ENCODE assay signal across 7 mouse cellular contexts in the genomic region with DNA sequence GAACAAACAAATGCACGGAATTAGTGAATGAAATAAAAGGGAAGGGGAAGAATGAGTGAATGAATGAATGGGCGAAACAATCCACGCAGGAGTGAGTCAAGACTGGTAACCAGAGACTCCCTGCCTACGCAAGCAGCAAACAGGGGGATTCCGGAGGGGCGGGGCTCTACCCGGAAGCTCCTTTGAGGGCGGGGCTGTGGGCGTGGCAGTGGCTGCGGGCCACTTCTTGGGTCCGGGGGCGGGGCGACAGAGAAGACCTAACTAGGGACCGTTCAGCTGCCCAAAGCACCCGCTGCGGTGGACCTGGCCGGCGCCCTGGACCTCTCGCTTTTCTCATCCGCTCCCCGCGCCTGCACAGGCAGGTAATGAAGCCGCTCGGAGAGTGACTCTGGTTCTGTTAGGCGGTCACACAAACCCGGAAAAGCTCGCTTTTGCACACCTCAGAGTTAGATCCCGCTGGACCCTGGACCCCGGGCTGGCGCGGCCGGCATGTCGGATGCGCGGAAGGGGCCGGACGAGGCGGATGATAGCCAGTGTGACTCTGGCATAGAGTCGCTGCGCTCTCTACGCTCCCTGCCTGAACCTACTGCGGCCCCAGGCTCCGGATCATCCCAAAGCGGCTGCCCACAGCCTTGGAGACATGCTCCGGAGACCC. TPM values are rescaled to one million over a fixed set of nuclear protein-coding genes. Genes with fewer than 3 reads are reported as not detected.
DNase-seq lines count a peak whose midpoint lies in the region; ATAC-seq and TF ChIP-seq lines count a peak whose summit lies in the region.

Gene Nfkbie, plus strand, starts transcription at position 252 of the 655 bp plus-strand sequence.

- H3K27ac ChIP-seq in intestine, postnatal 0 days (ENCODE audit: low read depth, low read length), result no peak within 1 kb of the TSS
- H3K27ac ChIP-seq in limb, embryonic 11.5 days (replicated peaks; ENCODE audit: low read depth, low read length), result no peak within 1 kb of the TSS
- 0 out of 2 replicates have a peak within 1 kb of the TSS, but pooled peaks have one; percentile 21 for H3K27ac ChIP-seq in midbrain, embryonic 13.5 days
- H3K27ac ChIP-seq in small intestine, adult 2 months (ENCODE audit: insufficient read depth, low read depth, low read length), result peak within 1 kb of the TSS; percentile 61; the same call in 1 of the 2 replicates

- H3K27me3 ChIP-seq in intestine, postnatal 0 days (replicated peaks; ENCODE audit: control insufficient read depth, insufficient read depth, low read length), result peaks cover 16% of the 10 kb centered on the region
- peaks cover 9% of the 10 kb centered on the region; the same call in 1 of the 2 replicates for H3K27me3 ChIP-seq in limb, embryonic 11.5 days (ENCODE audit: control insufficient read depth, insufficient read depth, low read length)
- peaks cover 12% of the 10 kb centered on the region for H3K27me3 ChIP-seq in midbrain, embryonic 13.5 days
- H3K27me3 ChIP-seq in small intestine, adult 2 months (ENCODE audit: control insufficient read depth, insufficient read depth, low read length), result peaks cover 10% of the 10 kb centered on the region; the same call in 1 of the 2 replicates

- WGBS in intestine, postnatal 0 days, result under 1% methylated on average over 45 of the region's 45 CpGs
- WGBS in limb, embryonic 11.5 days, result under 1% methylated on average over 45 of the region's 45 CpGs
- WGBS in midbrain, embryonic 13.5 days, result under 1% methylated on average over 45 of the region's 45 CpGs
- 1% methylated on average over 45 of the region's 45 CpGs for WGBS in small intestine, adult 2 months

- TF ChIP-seq POLR2A in small intestine, adult 2 months (IDR thresholded peaks at IDR 0.05; ENCODE audit: low read depth, low read length), result peak; percentile 82

- peak within 1 kb of the TSS; percentile 94 for H3K4me2 ChIP-seq in intestine, postnatal 0 days (replicated peaks; ENCODE audit: low read depth)
- H3K4me2 ChIP-seq in limb, embryonic 11.5 days (ENCODE audit: low read depth, severe bottlenecking), result peak within 1 kb of the TSS; percentile 98
- H3K4me2 ChIP-seq in midbrain, embryonic 13.5 days (replicated peaks), result peak within 1 kb of the TSS; percentile 97

- TF ChIP-seq CTCF in intestine, postnatal 0 days (IDR thresholded peaks at IDR 0.05; ENCODE audit: low read depth), result 0 out of 2 replicates have a peak, but pooled peaks have one; percentile 0
- no peak for TF ChIP-seq CTCF in small intestine, adult 2 months (IDR thresholded peaks at IDR 0.05; ENCODE audit: extremely low read depth, insufficient read length, insufficient replicate concordance, low read depth, low read length)

- H3K4me1 ChIP-seq in intestine, postnatal 0 days (replicated peaks; ENCODE audit: control insufficient read depth, insufficient read depth, low read length), result peaks cover 3% of the 10 kb centered on the region; the same call in 1 of the 2 replicates
- H3K4me1 ChIP-seq in limb, embryonic 11.5 days (ENCODE audit: control insufficient read depth, insufficient read depth, low read length), result peaks cover 6% of the 10 kb centered on the region; the same call in 1 of the 2 replicates
- H3K4me1 ChIP-seq in midbrain, embryonic 13.5 days (replicated peaks), result peaks cover 35% of the 10 kb centered on the region
- H3K4me1 ChIP-seq in small intestine, adult 2 months (ENCODE audit: control insufficient read depth, insufficient read depth, insufficient read length, low read length), result peaks cover 7% of the 10 kb centered on the region

- H3K4me3 ChIP-seq in intestine, postnatal 0 days (ENCODE audit: low read depth, low read length), result peak within 1 kb of the TSS; percentile 65
- H3K4me3 ChIP-seq in limb, embryonic 11.5 days (ENCODE audit: low read depth, low read length), result peak within 1 kb of the TSS; percentile 65
- H3K4me3 ChIP-seq in midbrain, embryonic 13.5 days (replicated peaks), result peak within 1 kb of the TSS; percentile 67
- peak within 1 kb of the TSS; percentile 75 for H3K4me3 ChIP-seq in small intestine, adult 2 months (ENCODE audit: low read depth, low read length)

- ATAC-seq in intestine, postnatal 0 days, result peak; percentile 81
- ATAC-seq in limb, embryonic 11.5 days (ENCODE audit: insufficient number of reproducible peaks, low FRiP score, low TSS enrichment, low read depth), result peak; percentile 63; the same call in 1 of the 2 replicates
- peak; percentile 72 for ATAC-seq in midbrain, embryonic 13.5 days

- peak; percentile 95 for DNase-seq in adrenal gland, adult 8-10 months
- DNase-seq in embryo, embryonic 9.5 days (ENCODE audit: extremely low spot score), result peak; percentile 98
- peak; percentile 89 to 92 for DNase-seq in gastrocnemius, postnatal 4 days (ENCODE audit: low spot score in 2 of 2)
- peak; percentile 98 for DNase-seq in limb, embryonic 11.5 days (ENCODE audit: low spot score)

- H3K36me3 ChIP-seq in intestine, postnatal 0 days (ENCODE audit: control insufficient read depth, insufficient read depth), result peaks cover 9% of the 10 kb centered on the region; the same call in 1 of the 2 replicates
- no peaks in the 10 kb centered on the region for H3K36me3 ChIP-seq in limb, embryonic 11.5 days (ENCODE audit: control insufficient read depth, insufficient read depth, low read length)
- no peaks in the 10 kb centered on the region for H3K36me3 ChIP-seq in midbrain, embryonic 13.5 days
- no peaks in the 10 kb centered on the region for H3K36me3 ChIP-seq in small intestine, adult 2 months (ENCODE audit: control insufficient read depth, insufficient read depth, low read length)

- H3K9ac ChIP-seq in intestine, postnatal 0 days (ENCODE audit: low read depth, low read length), result peak within 1 kb of the TSS; percentile 62
- peak within 1 kb of the TSS; percentile 57 for H3K9ac ChIP-seq in limb, embryonic 11.5 days (ENCODE audit: low read length)
- peak within 1 kb of the TSS; percentile 76 for H3K9ac ChIP-seq in midbrain, embryonic 13.5 days (replicated peaks)

- no peaks in the 10 kb centered on the region for H3K9me3 ChIP-seq in intestine, postnatal 0 days (ENCODE audit: control insufficient read depth)
- H3K9me3 ChIP-seq in limb, embryonic 11.5 days (ENCODE audit: control insufficient read depth, low read length), result no peaks in the 10 kb centered on the region
- H3K9me3 ChIP-seq in midbrain, embryonic 13.5 days, result no peaks in the 10 kb centered on the region

RNA-seq across cellular contexts. Expression of gene Nfkbie, which starts in this region (rescaled TPM):
- 1 to 10 TPM; 4.2 to 6.4 (median 5.6) TPM for total RNA-seq in adrenal gland, adult 8-10 months (2022)
- 1 to 10 TPM; 3.2 TPM for total RNA-seq in gastrocnemius, postnatal 4 days (2021)
- 3.8 and 4.0 TPM in 2 replicates for polyA plus RNA-seq in intestine, postnatal 0 days (2015; fragmentation: Nextera tagmentation; extraction: Ambion mirVana)
- polyA plus RNA-seq in limb, embryonic 11.5 days (2014; fragmentation: Nextera tagmentation; extraction: Ambion mirVana), result 5.6 and 6.2 TPM in 2 replicates
- 5.2 and 7.1 TPM in 2 replicates for polyA plus RNA-seq in midbrain, embryonic 13.5 days (2015; fragmentation: Nextera tagmentation; extraction: Ambion mirVana)
- 4.6 and 6.2 TPM in 2 replicates for polyA plus RNA-seq in small intestine, adult 2 months (2012; rRNA removed)

Comparison
In these comparisons a context has a peak if more than half of its experiments do, and no peak if none do; other contexts are left out.
1. H3K27ac ChIP-seq: peak in midbrain, embryonic 13.5 days (single experiment) and small intestine, adult 2 months (single experiment); none in intestine, postnatal 0 days (single experiment) and limb, embryonic 11.5 days (single experiment).
2. Peak in every context shown above with its lines, with median percentiles within 50 percentile points of each other: DNase-seq, ATAC-seq, H3K4me2 ChIP-seq, H3K4me3 ChIP-seq and H3K9ac ChIP-seq.